ENCODE assay signal across 16 mouse cellular contexts in genomic region chr11:32746475-32746874, GRCm38 (mm10).
"Had no signal": no experiment of that assay in that cellular context is flagged by ENCODE, and none has a peak within 500 bp of the region (broad histone marks: within the 10 kb centered on the region; RNA-seq: fewer than 3 reads in every experiment).

No protein-coding gene starts in this region.

- H3K27ac ChIP-seq: lung, embryonic 15.5 days; macrophage; midbrain, embryonic 13.5 days; midbrain, embryonic 15.5 days; neural tube, embryonic 12.5 days had no signal

- H3K9me3 ChIP-seq: lung, embryonic 15.5 days; megakaryocyte, embryonic 14.5 days; midbrain, embryonic 13.5 days; midbrain, embryonic 15.5 days; neural tube, embryonic 12.5 days had no signal

- H3K27me3 ChIP-seq: lung, embryonic 15.5 days; megakaryocyte, embryonic 14.5 days; midbrain, embryonic 13.5 days; midbrain, embryonic 15.5 days; neural tube, embryonic 12.5 days had no signal

- DNase-seq: lung, adult 2 months; lung, postnatal 14 days; lung, postnatal 36 days; right cerebral cortex, postnatal 14 days; spleen, adult 18-20 months; thymus, adult 18-20 months; thymus, postnatal 14 days; thymus, postnatal 36 days had no signal

- H3K9ac ChIP-seq: lung, embryonic 15.5 days; midbrain, embryonic 13.5 days; midbrain, embryonic 15.5 days; neural tube, embryonic 12.5 days had no signal

- H3K4me3 ChIP-seq: lung, embryonic 15.5 days; megakaryocyte, embryonic 14.5 days; midbrain, embryonic 13.5 days; midbrain, embryonic 15.5 days; neural tube, embryonic 12.5 days had no signal

- ATAC-seq: lung, postnatal 0 days; midbrain, embryonic 13.5 days; midbrain, embryonic 15.5 days had no signal

- H3K4me1 ChIP-seq: lung, embryonic 15.5 days; midbrain, embryonic 13.5 days; midbrain, embryonic 15.5 days; neural tube, embryonic 12.5 days had no signal

- H3K4me2 ChIP-seq: lung, embryonic 15.5 days; midbrain, embryonic 11.5 days; midbrain, embryonic 13.5 days; midbrain, embryonic 15.5 days; neural tube, embryonic 12.5 days had no signal
